Mouse (Mus musculus): ENCODE measurements around the gene Rasgrp2.
A peak's percentile ranks its signal among the peaks of the same experiment; 100 is the strongest.

The Rasgrp2 gene

GRCm38 (mm10) chr19:6407816-6408510, 8.8 kb downstream of the Rasgrp2 start:
- no peak for DNase-seq (ENCODE audit: low spot score)

GRCm38 (mm10) chr19:6408749-6409148, 9.6 kb downstream of the Rasgrp2 start:
- DNase-seq (ENCODE audit: low spot score), result no peak

GRCm38 (mm10) chr19:6409176-6409575, 10.0 kb downstream of the Rasgrp2 start:
- no peak for DNase-seq (ENCODE audit: low spot score)

GRCm38 (mm10) chr19:6409936-6410335, 10.8 kb downstream of the Rasgrp2 start:
- DNase-seq (ENCODE audit: low spot score), result no peak

- no peak for DNase-seq (ENCODE audit: low spot score)
Observed at GRCm38 (mm10) chr19:6412798-6413197, 13.7 kb downstream of the Rasgrp2 start.

- no peak for DNase-seq (ENCODE audit: low spot score)
Observed at GRCm38 (mm10) chr19:6415454-6415853, 16.3 kb downstream of the Rasgrp2 start.

- no peak for DNase-seq (ENCODE audit: low spot score)
Observed at GRCm38 (mm10) chr19:6416124-6416770, 17.1 kb downstream of the Rasgrp2 start.

GRCm38 (mm10) chr19:6416894-6417761, 18.0 kb downstream of the Rasgrp2 start:
- DNase-seq (ENCODE audit: low spot score), result no peak

- DNase-seq (ENCODE audit: low spot score), result peak; percentile 71
Observed at GRCm38 (mm10) chr19:6418233-6418879, 19.2 kb downstream of the Rasgrp2 start, which contains the start of gene Nrxn2. Nrxn2 (plus strand) TSS chr19:6418731.

- no peak for DNase-seq (ENCODE audit: low spot score)
Observed at GRCm38 (mm10) chr19:6418984-6419692, 20.0 kb downstream of the Rasgrp2 start.

GRCm38 (mm10) chr19:6419805-6420310, 20.7 kb downstream of the Rasgrp2 start:
- no peak for DNase-seq (ENCODE audit: low spot score)

GRCm38 (mm10) chr19:6420481-6421210, 21.5 kb downstream of the Rasgrp2 start:
- no peak for DNase-seq (ENCODE audit: low spot score)

GRCm38 (mm10) chr19:6421211-6421590, 22.1 kb downstream of the Rasgrp2 start:
- no peak for DNase-seq (ENCODE audit: low spot score)

GRCm38 (mm10) chr19:6422014-6422413, 22.9 kb downstream of the Rasgrp2 start:
- DNase-seq (ENCODE audit: low spot score), result no peak

- no peak for DNase-seq (ENCODE audit: low spot score)
Observed at GRCm38 (mm10) chr19:6423241-6423640, 24.1 kb downstream of the Rasgrp2 start.

GRCm38 (mm10) chr19:6424137-6424881, 25.2 kb downstream of the Rasgrp2 start:
- DNase-seq (ENCODE audit: low spot score), result no peak

- DNase-seq (ENCODE audit: low spot score), result no peak
Observed at GRCm38 (mm10) chr19:6425595-6425994, 26.5 kb downstream of the Rasgrp2 start.

- no peak for DNase-seq (ENCODE audit: low spot score)
Observed at GRCm38 (mm10) chr19:6426703-6427500, 27.8 kb downstream of the Rasgrp2 start.
